Mouse (Mus musculus): ENCODE data around the gene Ncoa7. TPM values are rescaled to one million over a fixed set of nuclear protein-coding genes. Genes with fewer than 3 reads are reported as not detected.

Ncoa7 gene
- polyA plus RNA-seq, 1 experiment from 2014 or later: 25.4 TPM

DNA sequence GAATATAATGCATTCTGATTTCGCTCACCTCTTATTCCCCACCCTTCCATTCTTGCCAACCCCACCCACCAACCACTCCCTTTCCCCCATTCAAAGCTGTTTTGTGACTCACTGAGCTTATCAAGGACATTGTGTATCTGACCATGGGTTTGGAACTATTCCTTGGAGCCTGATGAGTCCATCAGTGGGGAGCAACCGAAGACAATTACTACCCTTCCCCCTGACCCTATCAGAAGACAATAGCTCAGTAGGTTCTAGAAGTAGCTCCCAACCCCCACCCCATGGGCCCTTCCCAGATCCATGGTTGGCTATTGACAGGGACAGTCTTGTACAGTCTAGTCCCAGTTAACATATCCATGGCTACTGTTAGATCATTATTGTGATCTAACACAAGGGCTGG, 65.8 kb downstream of the Ncoa7 start:
- Histone ChIP-seq H3K27ac (ENCODE audit: low read length) (no peak overlapping the region), H3K9ac (ENCODE audit: low read depth, low read length) (no peak overlapping the region), H3K36me3 (ENCODE audit: control insufficient read depth, insufficient read depth, low read length) (no peaks in the 10 kb centered on the region), H3K4me3 (ENCODE audit: low read depth, low read length) (no peak overlapping the region), H3K4me2 (ENCODE audit: low read length) (no peak overlapping the region), H3K9me3 (replicated peaks; ENCODE audit: control insufficient read depth, low read length, poor library complexity, severe bottlenecking) (no peaks in the 10 kb centered on the region), H3K4me1 (ENCODE audit: control insufficient read depth, insufficient read depth, low read length) (no peaks in the 10 kb centered on the region), H3K27me3 (ENCODE audit: control insufficient read depth, insufficient read depth, low read depth, low read length) (no peaks in the 10 kb centered on the region)
- WGBS: 94% methylated on average over 2 of the region's 2 CpGs
- ATAC-seq: no peak

DNA sequence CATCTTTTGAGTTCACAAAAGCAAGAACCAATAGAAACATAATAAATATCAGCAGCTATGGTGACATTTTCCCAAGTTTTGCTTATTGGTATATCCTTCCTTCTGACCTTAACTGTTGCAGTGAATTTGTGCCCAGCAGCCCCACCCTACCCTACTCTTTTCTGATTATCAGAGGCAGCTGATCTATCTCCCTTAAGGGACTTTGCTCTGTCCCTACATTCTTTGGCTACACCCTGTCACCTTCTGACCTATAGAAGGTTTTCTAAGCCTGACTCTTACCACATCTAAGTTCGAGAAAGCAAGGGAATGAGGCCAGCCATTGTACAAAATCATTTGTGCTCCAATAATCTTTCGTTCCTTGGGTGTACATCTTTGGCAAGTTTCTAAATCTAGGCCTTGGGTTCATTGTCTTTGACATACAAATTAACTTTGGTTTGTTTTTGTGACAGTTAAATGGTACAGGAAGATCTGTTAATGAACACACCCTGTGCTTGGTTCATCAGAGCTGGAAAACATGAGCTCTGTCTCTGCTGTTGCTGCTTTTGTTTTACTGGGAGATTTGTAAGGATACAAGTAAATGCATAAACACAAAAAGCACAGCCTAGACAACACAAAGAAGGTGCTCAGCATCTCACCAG, 69.9 kb downstream of the Ncoa7 start:
- Histone ChIP-seq H3K4me2 (ENCODE audit: low read length) (no peak overlapping the region), H3K4me3 (ENCODE audit: low read depth, low read length) (no peak overlapping the region), H3K36me3 (ENCODE audit: control insufficient read depth, insufficient read depth, low read length) (no peaks in the 10 kb centered on the region), H3K27ac (ENCODE audit: low read length) (no peak overlapping the region), H3K27me3 (ENCODE audit: control insufficient read depth, insufficient read depth, low read depth, low read length) (no peaks in the 10 kb centered on the region), H3K9me3 (replicated peaks; ENCODE audit: control insufficient read depth, low read length, poor library complexity, severe bottlenecking) (no peaks in the 10 kb centered on the region), H3K4me1 (ENCODE audit: control insufficient read depth, insufficient read depth, low read length) (no peaks in the 10 kb centered on the region), H3K9ac (ENCODE audit: low read depth, low read length) (no peak overlapping the region)
- no peak for ATAC-seq
- 67% methylated on average over 2 of the region's 2 CpGs for WGBS

DNA sequence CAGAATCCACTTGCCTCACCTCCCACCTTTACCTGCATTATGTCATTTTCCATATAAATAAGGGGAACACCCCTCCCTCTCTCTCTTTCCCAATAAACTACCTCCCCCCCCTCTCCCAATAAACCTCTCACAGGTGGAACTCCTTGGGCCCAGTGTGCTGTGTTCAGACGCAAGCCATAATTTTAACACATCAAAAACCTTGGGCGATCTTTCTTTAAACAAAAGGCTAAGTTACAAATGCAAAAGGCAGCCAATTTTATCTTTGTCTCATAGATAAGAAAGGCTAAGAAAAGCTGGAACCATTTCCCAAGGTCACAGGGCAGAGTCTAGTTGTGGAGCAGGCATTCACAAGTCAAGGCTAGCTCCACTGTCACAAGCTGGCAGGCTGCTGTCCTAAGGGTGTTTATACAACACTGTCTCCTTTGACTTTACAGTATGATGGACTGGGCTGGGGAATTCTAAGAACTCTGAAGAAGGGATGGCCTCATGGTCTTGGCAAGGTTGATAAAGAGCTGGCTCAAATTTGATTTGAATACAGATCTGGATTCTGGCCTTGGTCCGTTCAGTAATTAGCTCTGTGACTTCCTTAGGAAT, 71.7 kb downstream of the Ncoa7 start:
- ATAC-seq: no peak
- WGBS: 90% methylated on average over 3 of the region's 3 CpGs
- H3K4me1 ChIP-seq (ENCODE audit: control insufficient read depth, insufficient read depth, low read length): no peaks in the 10 kb centered on the region
- no peak overlapping the region for H3K27ac ChIP-seq (ENCODE audit: low read length)
- H3K27me3 ChIP-seq (ENCODE audit: control insufficient read depth, insufficient read depth, low read depth, low read length): no peaks in the 10 kb centered on the region
- H3K4me2 ChIP-seq (ENCODE audit: low read length): no peak overlapping the region
- no peaks in the 10 kb centered on the region for H3K9me3 ChIP-seq (replicated peaks; ENCODE audit: control insufficient read depth, low read length, poor library complexity, severe bottlenecking)
- no peak overlapping the region for H3K9ac ChIP-seq (ENCODE audit: low read depth, low read length)
- H3K36me3 ChIP-seq (ENCODE audit: control insufficient read depth, insufficient read depth, low read length): no peaks in the 10 kb centered on the region
- H3K4me3 ChIP-seq (ENCODE audit: low read depth, low read length): no peak overlapping the region

DNA sequence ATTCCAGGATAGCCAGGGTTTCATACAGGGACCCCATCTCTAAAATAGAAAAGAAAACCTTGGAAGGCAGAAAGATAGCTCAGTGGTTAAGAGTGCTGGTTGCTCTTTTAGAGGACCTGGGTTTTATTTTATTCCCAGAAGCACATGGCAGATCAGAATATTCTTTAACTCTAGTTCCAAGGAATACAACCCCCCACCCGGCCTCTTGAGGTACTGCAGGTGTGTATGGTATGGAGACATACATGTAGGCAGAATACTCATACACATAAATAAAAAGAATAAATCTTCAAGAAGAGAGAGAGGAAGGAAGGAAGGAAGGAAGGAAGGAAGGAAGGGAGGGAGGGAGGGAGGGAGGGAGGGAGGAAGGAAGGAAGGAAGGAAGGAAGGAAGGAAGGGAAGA, 72.3 kb downstream of the Ncoa7 start:
- Histone ChIP-seq H3K27me3 (ENCODE audit: control insufficient read depth, insufficient read depth, low read depth, low read length) (no peaks in the 10 kb centered on the region), H3K36me3 (ENCODE audit: control insufficient read depth, insufficient read depth, low read length) (no peaks in the 10 kb centered on the region), H3K4me1 (ENCODE audit: control insufficient read depth, insufficient read depth, low read length) (no peaks in the 10 kb centered on the region), H3K4me3 (ENCODE audit: low read depth, low read length) (no peak overlapping the region), H3K27ac (ENCODE audit: low read length) (no peak overlapping the region), H3K9me3 (replicated peaks; ENCODE audit: control insufficient read depth, low read length, poor library complexity, severe bottlenecking) (no peaks in the 10 kb centered on the region), H3K4me2 (ENCODE audit: low read length) (no peak overlapping the region), H3K9ac (ENCODE audit: low read depth, low read length) (no peak overlapping the region)
- no peak for ATAC-seq
- WGBS: 72% methylated on average over 1 of the region's 1 CpGs

DNA sequence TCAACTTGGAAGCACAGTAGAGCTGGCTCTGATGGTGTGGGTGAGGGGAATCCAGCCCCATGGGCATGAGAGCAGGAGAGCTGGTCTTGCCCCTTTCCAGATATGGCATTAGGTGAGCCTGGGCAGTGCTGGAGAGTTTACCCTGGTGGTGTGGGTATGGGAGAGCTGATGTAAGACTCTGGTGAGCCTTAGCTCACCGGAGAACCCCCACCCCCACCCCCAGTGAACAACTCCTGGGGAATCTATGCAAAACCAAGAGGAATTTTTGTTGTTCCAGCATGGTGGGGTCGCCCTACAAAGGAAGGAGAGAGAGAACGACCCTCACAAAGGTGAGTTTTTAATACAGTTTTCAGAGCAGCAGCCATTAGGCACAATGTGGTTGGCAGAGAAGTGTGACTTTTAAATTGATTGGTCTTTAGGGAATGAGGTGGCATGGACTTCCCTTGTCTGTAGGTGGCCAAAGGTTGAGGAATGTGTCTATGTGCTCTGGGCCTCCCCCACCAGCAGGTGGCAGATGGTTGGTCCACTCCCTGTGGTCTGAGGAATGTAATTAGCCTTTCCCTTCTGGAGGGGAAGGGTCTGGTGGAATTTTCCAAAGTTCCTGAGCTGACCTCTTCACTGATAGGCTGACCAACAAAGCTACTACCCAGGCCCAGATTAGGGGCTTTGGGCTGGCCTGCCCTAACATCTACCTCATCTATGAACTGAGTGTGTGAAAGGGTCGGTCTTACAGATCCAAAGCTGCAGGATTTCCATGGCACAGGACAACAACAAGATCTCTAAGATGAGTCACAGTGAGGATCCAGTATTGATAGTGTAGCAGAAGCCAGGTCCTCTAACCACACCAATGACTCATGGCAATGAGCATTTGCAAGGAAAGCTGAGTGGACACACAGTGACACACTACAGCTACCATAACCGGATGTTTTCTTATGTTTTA, 73.7 kb downstream of the Ncoa7 start:
- 89% methylated on average over 5 of the region's 5 CpGs for WGBS
- H3K27me3 ChIP-seq (ENCODE audit: control insufficient read depth, insufficient read depth, low read depth, low read length): no peaks in the 10 kb centered on the region
- H3K4me1 ChIP-seq (ENCODE audit: control insufficient read depth, insufficient read depth, low read length): no peaks in the 10 kb centered on the region
- no peak overlapping the region for H3K4me3 ChIP-seq (ENCODE audit: low read depth, low read length)
- no peaks in the 10 kb centered on the region for H3K36me3 ChIP-seq (ENCODE audit: control insufficient read depth, insufficient read depth, low read length)
- H3K4me2 ChIP-seq (ENCODE audit: low read length): no peak overlapping the region
- H3K27ac ChIP-seq (ENCODE audit: low read length): no peak overlapping the region
- H3K9ac ChIP-seq (ENCODE audit: low read depth, low read length): no peak overlapping the region
- H3K9me3 ChIP-seq (replicated peaks; ENCODE audit: control insufficient read depth, low read length, poor library complexity, severe bottlenecking): no peaks in the 10 kb centered on the region
- no peak for ATAC-seq

DNA sequence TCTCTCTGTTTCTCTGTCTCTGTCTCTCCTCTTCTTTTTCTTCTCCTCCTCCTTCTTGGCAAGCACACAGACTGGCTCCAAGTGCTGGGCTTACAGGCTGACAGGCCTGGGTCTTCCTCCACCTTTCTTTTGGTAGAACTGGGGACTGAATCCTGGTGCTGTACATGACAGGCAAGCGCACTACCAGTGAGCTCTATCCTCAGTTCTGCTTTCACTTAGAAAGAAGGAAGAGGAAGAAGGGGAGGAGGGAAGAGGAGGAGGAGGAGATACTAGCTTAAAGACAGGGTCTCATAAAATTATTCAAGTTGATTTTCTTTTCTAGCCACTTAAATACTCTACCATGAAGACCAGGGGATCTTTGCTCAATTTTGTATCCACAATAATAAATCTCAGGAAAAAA, 80.1 kb downstream of the Ncoa7 start:
- H3K27ac ChIP-seq (ENCODE audit: low read length): no peak overlapping the region
- no peak for ATAC-seq
- H3K4me2 ChIP-seq (ENCODE audit: low read length): no peak overlapping the region
- no peaks in the 10 kb centered on the region for H3K27me3 ChIP-seq (ENCODE audit: control insufficient read depth, insufficient read depth, low read depth, low read length)
- no peak overlapping the region for H3K9ac ChIP-seq (ENCODE audit: low read depth, low read length)
- H3K4me3 ChIP-seq (ENCODE audit: low read depth, low read length): no peak overlapping the region
- H3K36me3 ChIP-seq (ENCODE audit: control insufficient read depth, insufficient read depth, low read length): no peaks in the 10 kb centered on the region; the same call in 1 of the 2 replicates
- H3K9me3 ChIP-seq (replicated peaks; ENCODE audit: control insufficient read depth, low read length, poor library complexity, severe bottlenecking): no peaks in the 10 kb centered on the region
- no peaks in the 10 kb centered on the region for H3K4me1 ChIP-seq (ENCODE audit: control insufficient read depth, insufficient read depth, low read length)
- 94% methylated on average over 1 of the region's 1 CpGs for WGBS

DNA sequence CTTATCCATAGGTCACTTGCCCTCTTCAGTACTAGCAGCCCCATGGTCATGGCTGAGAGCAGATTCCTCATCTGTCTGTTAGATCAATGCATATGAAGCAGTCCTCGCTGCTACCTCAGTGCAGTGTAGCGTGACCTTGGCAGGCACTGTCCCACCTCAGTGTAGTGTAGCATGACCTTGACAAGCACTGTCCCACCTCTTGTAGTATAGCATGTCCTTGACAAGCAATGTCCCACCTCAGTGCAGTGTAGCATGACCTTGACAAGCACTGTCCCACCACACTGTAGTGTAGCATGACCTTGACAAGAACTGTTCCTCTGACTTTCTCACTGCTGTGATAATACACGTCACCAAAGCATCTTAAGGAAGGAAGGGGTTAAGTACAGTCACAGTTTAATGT, 82.6 kb downstream of the Ncoa7 start:
- Histone ChIP-seq H3K9me3 (replicated peaks; ENCODE audit: control insufficient read depth, low read length, poor library complexity, severe bottlenecking) (no peaks in the 10 kb centered on the region), H3K36me3 (ENCODE audit: control insufficient read depth, insufficient read depth, low read length) (no peaks in the 10 kb centered on the region; the same call in 1 of the 2 replicates), H3K4me1 (ENCODE audit: control insufficient read depth, insufficient read depth, low read length) (no peaks in the 10 kb centered on the region), H3K4me2 (ENCODE audit: low read length) (no peak overlapping the region), H3K4me3 (ENCODE audit: low read depth, low read length) (no peak overlapping the region), H3K27ac (ENCODE audit: low read length) (no peak overlapping the region), H3K27me3 (ENCODE audit: control insufficient read depth, insufficient read depth, low read depth, low read length) (no peaks in the 10 kb centered on the region), H3K9ac (ENCODE audit: low read depth, low read length) (no peak overlapping the region)
- 88% methylated on average over 3 of the region's 3 CpGs for WGBS
- ATAC-seq: 0 out of 2 replicates have a peak, but pooled peaks have one; percentile 20

DNA sequence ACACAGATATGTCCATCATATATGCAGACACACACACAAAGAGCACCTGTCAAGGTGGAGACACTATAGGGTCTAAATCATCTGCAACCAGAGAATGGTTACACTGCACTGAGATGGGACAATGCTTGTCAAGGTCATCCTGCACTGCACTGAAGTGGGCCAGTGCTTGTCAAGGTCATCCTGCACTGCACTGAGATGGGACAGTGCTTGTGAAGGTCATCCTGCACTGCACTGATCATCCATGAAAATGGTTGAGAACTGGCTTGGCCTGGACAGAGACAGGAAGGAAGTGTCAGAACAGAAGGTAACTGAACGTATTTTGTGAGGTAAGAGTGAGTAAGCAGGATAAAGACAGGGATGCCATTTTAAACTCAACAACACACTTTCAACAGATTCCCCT, 83.2 kb downstream of the Ncoa7 start:
- Histone ChIP-seq H3K9me3 (replicated peaks; ENCODE audit: control insufficient read depth, low read length, poor library complexity, severe bottlenecking) (no peaks in the 10 kb centered on the region), H3K4me1 (ENCODE audit: control insufficient read depth, insufficient read depth, low read length) (no peaks in the 10 kb centered on the region), H3K27me3 (ENCODE audit: control insufficient read depth, insufficient read depth, low read depth, low read length) (no peaks in the 10 kb centered on the region), H3K4me2 (ENCODE audit: low read length) (no peak overlapping the region), H3K27ac (ENCODE audit: low read length) (no peak overlapping the region), H3K9ac (ENCODE audit: low read depth, low read length) (no peak overlapping the region), H3K4me3 (ENCODE audit: low read depth, low read length) (no peak overlapping the region), H3K36me3 (ENCODE audit: control insufficient read depth, insufficient read depth, low read length) (no peaks in the 10 kb centered on the region; the same call in 1 of the 2 replicates)
- WGBS: 86% methylated on average over 1 of the region's 1 CpGs
- ATAC-seq: no peak
